In the genomic region with DNA sequence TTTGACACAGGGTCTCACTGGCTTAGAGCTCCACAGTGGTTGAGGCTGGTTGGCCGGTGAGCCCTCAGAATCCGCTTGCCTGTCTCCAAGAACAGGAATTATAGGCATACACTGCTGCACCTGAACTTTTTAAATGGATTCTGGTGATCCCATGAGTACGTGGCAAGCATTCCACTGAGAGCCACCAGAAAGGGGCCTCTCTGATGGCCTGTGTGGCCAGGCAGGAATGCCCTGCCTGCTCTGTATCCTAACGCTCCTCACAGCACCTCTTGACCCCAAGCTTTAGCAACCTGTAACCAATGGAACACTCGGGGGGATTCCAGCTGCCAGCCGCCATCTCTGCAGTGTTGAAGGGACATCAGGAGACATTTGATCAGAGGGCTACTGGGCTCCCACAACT, we compare ENCODE assay signal across 21 mouse cellular contexts. TPM values are rescaled to one million over a fixed set of nuclear protein-coding genes. Genes with fewer than 3 reads are reported as not detected.
DNase-seq lines count a peak whose midpoint lies in the region; ATAC-seq and TF ChIP-seq lines count a peak whose summit lies in the region.
"Had no signal": no experiment of that assay in that cellular context is flagged by ENCODE, and none has a peak within 500 bp of the region (broad histone marks: within the 10 kb centered on the region; RNA-seq: fewer than 3 reads in every experiment).

No protein-coding gene starts in this region.

- no peak overlapping the region for H3K27ac ChIP-seq in cerebellum, adult 2 months (ENCODE audit: insufficient read depth, low read length)
- H3K27ac ChIP-seq in hindbrain, embryonic 11.5 days (ENCODE audit: low read depth, low read length): no peak overlapping the region
- H3K27ac ChIP-seq in hindbrain, embryonic 13.5 days: no peak overlapping the region
- no peak overlapping the region for H3K27ac ChIP-seq in testis, adult 2 months (ENCODE audit: control insufficient read depth, insufficient read depth, low read depth, low read length)
- H3K27ac ChIP-seq: liver, embryonic 14.5 days had no signal

- H3K4me1 ChIP-seq in cerebellum, adult 2 months (ENCODE audit: control insufficient read depth, insufficient read depth, low read length): no peaks in the 10 kb centered on the region
- no peaks in the 10 kb centered on the region for H3K4me1 ChIP-seq in hindbrain, embryonic 11.5 days (replicated peaks; ENCODE audit: control insufficient read depth, insufficient read depth, low read length)
- peaks cover 17% of the 10 kb centered on the region for H3K4me1 ChIP-seq in hindbrain, embryonic 13.5 days (replicated peaks)
- 0 out of 2 replicates have a peak, but pooled peaks cover 2% of the 10 kb centered on the region for H3K4me1 ChIP-seq in testis, adult 2 months (ENCODE audit: control insufficient read depth, insufficient read depth, low read length)

- H3K4me2 ChIP-seq in hindbrain, embryonic 11.5 days (replicated peaks; ENCODE audit: low read depth, low read length): no peak overlapping the region
- no peak overlapping the region for H3K4me2 ChIP-seq in hindbrain, embryonic 13.5 days
- peak overlapping the region; percentile 78 for H3K4me2 ChIP-seq in myocyte (ENCODE audit: low read depth)

- H3K9ac ChIP-seq in hindbrain, embryonic 11.5 days (ENCODE audit: low read depth, low read length): 0 out of 2 replicates have a peak overlapping the region, but pooled peaks have one; percentile 7
- no peak overlapping the region for H3K9ac ChIP-seq in hindbrain, embryonic 13.5 days

- no peaks in the 10 kb centered on the region for H3K9me3 ChIP-seq in hindbrain, embryonic 11.5 days (ENCODE audit: control insufficient read depth, low read length)
- H3K9me3 ChIP-seq in hindbrain, embryonic 13.5 days: no peaks in the 10 kb centered on the region
- H3K9me3 ChIP-seq: embryonic facial prominence, embryonic 12.5 days; forebrain, embryonic 12.5 days; heart, embryonic 13.5 days; hindbrain, embryonic 15.5 days; intestine, embryonic 15.5 days; lung, embryonic 15.5 days had no signal

- no peak for ATAC-seq in hindbrain, embryonic 11.5 days (ENCODE audit: low FRiP score)
- ATAC-seq in hindbrain, embryonic 13.5 days (ENCODE audit: low FRiP score): no peak

- peak; percentile 41 for DNase-seq in cerebellum, adult 9-11 months
- no peak for DNase-seq in cerebellum, adult 2 months
- DNase-seq in hindbrain, embryonic 11.5 days (ENCODE audit: low spot score): no peak
- DNase-seq in testis, postnatal 14 days (ENCODE audit: low spot score): no peak
- no peak for DNase-seq in embryo, embryonic 10 days (ENCODE audit: low spot score)
- DNase-seq: adrenal gland, postnatal 14 days; cerebellum, postnatal 14 days; heart, postnatal 14 days; kidney, postnatal 4 days; layer of hippocampus, adult 9-11 months; lung, postnatal 36 days had no signal

- WGBS in cerebellum, adult 2 months: 93% methylated on average over 6 of the region's 6 CpGs
- WGBS in hindbrain, embryonic 11.5 days: 82% methylated on average over 6 of the region's 6 CpGs
- WGBS in hindbrain, embryonic 13.5 days: 85% methylated on average over 6 of the region's 6 CpGs

- H3K4me3 ChIP-seq in cerebellum, adult 2 months (replicated peaks; ENCODE audit: insufficient read depth, low read depth, low read length): no peak overlapping the region
- H3K4me3 ChIP-seq in hindbrain, embryonic 11.5 days (ENCODE audit: low read depth, low read length): no peak overlapping the region
- H3K4me3 ChIP-seq in hindbrain, embryonic 13.5 days: no peak overlapping the region
- H3K4me3 ChIP-seq in testis, adult 2 months (ENCODE audit: control insufficient read depth, low read depth, low read length): peak overlapping the region; percentile 10; the same call in 1 of the 2 replicates
- peak overlapping the region; percentile 54 for H3K4me3 ChIP-seq in myocyte

- H3K79me2 ChIP-seq in myocyte (ENCODE audit: control insufficient read depth, insufficient read depth): no peaks in the 10 kb centered on the region

- H3K36me3 ChIP-seq in hindbrain, embryonic 11.5 days (ENCODE audit: control insufficient read depth, insufficient read depth, low read length): no peaks in the 10 kb centered on the region
- H3K36me3 ChIP-seq in hindbrain, embryonic 13.5 days: no peaks in the 10 kb centered on the region
- H3K36me3 ChIP-seq in testis, adult 2 months (ENCODE audit: control insufficient read depth, insufficient read depth, low read length): peaks cover 7% of the 10 kb centered on the region
- H3K36me3 ChIP-seq in myocyte (ENCODE audit: control insufficient read depth, insufficient read depth): no peaks in the 10 kb centered on the region
- H3K36me3 ChIP-seq: embryonic facial prominence, embryonic 12.5 days; forebrain, embryonic 12.5 days; heart, embryonic 13.5 days; hindbrain, embryonic 15.5 days; intestine, embryonic 15.5 days; lung, embryonic 15.5 days had no signal

- no peaks in the 10 kb centered on the region for H3K27me3 ChIP-seq in cerebellum, adult 2 months (ENCODE audit: control insufficient read depth, insufficient read depth, low read length)
- no peaks in the 10 kb centered on the region for H3K27me3 ChIP-seq in hindbrain, embryonic 11.5 days (ENCODE audit: control insufficient read depth, insufficient read depth, low read length)
- 0 out of 2 replicates have a peak, but pooled peaks cover 3% of the 10 kb centered on the region for H3K27me3 ChIP-seq in hindbrain, embryonic 13.5 days
- no peaks in the 10 kb centered on the region for H3K27me3 ChIP-seq in testis, adult 2 months (ENCODE audit: control insufficient read depth, insufficient read depth, low read length)
- H3K27me3 ChIP-seq in myocyte (ENCODE audit: control insufficient read depth, insufficient read depth, insufficient read length): no peaks in the 10 kb centered on the region
- H3K27me3 ChIP-seq: embryonic facial prominence, embryonic 12.5 days; hindbrain, embryonic 15.5 days; intestine, embryonic 15.5 days; lung, embryonic 15.5 days had no signal

- no peak for TF ChIP-seq POLR2A in cerebellum, adult 2 months (IDR thresholded peaks at IDR 0.05; ENCODE audit: borderline replicate concordance, insufficient read depth, low read length)
- no peak for TF ChIP-seq POLR2A in testis, adult 2 months (IDR thresholded peaks at IDR 0.05; ENCODE audit: control insufficient read depth, low read depth, low read length)
- TF ChIP-seq POLR2A in myocyte (IDR thresholded peaks at IDR 0.05; ENCODE audit: insufficient read length, low read depth): no peak

- H3ac ChIP-seq in myocyte (ENCODE audit: control insufficient read depth, insufficient read length): no peak overlapping the region

- no peak for TF ChIP-seq CTCF in cerebellum, adult 2 months (IDR thresholded peaks at IDR 0.05; ENCODE audit: borderline replicate concordance, insufficient read depth, low read depth, low read length)
- TF ChIP-seq CTCF in testis, adult 2 months (IDR thresholded peaks at IDR 0.05; ENCODE audit: control insufficient read depth, insufficient read depth, insufficient replicate concordance, low read depth, low read length): no peak

TF ChIP-seq in myocyte, 11 proteins besides CTCF, POLR2A, EP300 and RAD21:
- TF ChIP-seq TCF12 (IDR thresholded peaks at IDR 0.05; ENCODE audit: insufficient read depth, poor library complexity, severe bottlenecking) (no peak), USF1 (IDR thresholded peaks at IDR 0.05; ENCODE audit: low read depth) (no peak), E2F4 (IDR thresholded peaks at IDR 0.05; ENCODE audit: insufficient read depth) (no peak), CEBPB (IDR thresholded peaks at IDR 0.05; ENCODE audit: insufficient read depth, poor library complexity, severe bottlenecking) (no peak), MAX (IDR thresholded peaks at IDR 0.05; ENCODE audit: low read depth) (no peak)

RNA-seq across cellular contexts. Expression of a gene that starts 1.0 kb away (rescaled TPM):
- 12.2 and 14.3 TPM in 2 replicates for polyA plus RNA-seq in cerebellum, adult 2 months (2012; rRNA removed)
- polyA plus RNA-seq in hindbrain, embryonic 11.5 days (2014; fragmentation: Nextera tagmentation; extraction: Ambion mirVana): 6.5 and 9.4 TPM in 2 replicates
- polyA plus RNA-seq in hindbrain, embryonic 13.5 days (2015; fragmentation: Nextera tagmentation; extraction: Ambion mirVana): 3.5 and 5.0 TPM in 2 replicates
- 863 and 972 TPM in 2 replicates for polyA plus RNA-seq in testis, adult 2 months (2012; rRNA removed)
- 7.9 TPM for polyA plus RNA-seq in myocyte (2012; fragmentation: generic; extraction: Trizol)

RNA-seq across cellular contexts. Expression of a gene that starts 1.3 kb away (rescaled TPM):
- polyA plus RNA-seq in cerebellum, adult 2 months (2012; rRNA removed): 17.4 and 22.6 TPM in 2 replicates
- 0.52 and 0.54 TPM in 2 replicates for polyA plus RNA-seq in hindbrain, embryonic 11.5 days (2014; fragmentation: Nextera tagmentation; extraction: Ambion mirVana)
- 1.1 TPM in 2 replicates for polyA plus RNA-seq in hindbrain, embryonic 13.5 days (2015; fragmentation: Nextera tagmentation; extraction: Ambion mirVana)
- polyA plus RNA-seq in testis, adult 2 months (2012; rRNA removed): 5.1 and 5.6 TPM in 2 replicates
- polyA plus RNA-seq in myocyte (2012; fragmentation: generic; extraction: Trizol): 1.0 TPM

RNA-seq across cellular contexts. Expression of a gene that starts 36.5 kb away (rescaled TPM):
- polyA plus RNA-seq in cerebellum, adult 2 months (2012; rRNA removed): 8.9 and 9.9 TPM in 2 replicates
- 3.4 and 4.4 TPM in 2 replicates for polyA plus RNA-seq in hindbrain, embryonic 11.5 days (2014; fragmentation: Nextera tagmentation; extraction: Ambion mirVana)
- polyA plus RNA-seq in hindbrain, embryonic 13.5 days (2015; fragmentation: Nextera tagmentation; extraction: Ambion mirVana): 4.5 and 4.9 TPM in 2 replicates
- polyA plus RNA-seq in testis, adult 2 months (2012; rRNA removed): 304 and 317 TPM in 2 replicates
- 9.6 TPM for polyA plus RNA-seq in myocyte (2012; fragmentation: generic; extraction: Trizol)

Comparison
In these comparisons a context has a peak if more than half of its experiments do, and no peak if none do; other contexts are left out.
1. H3K4me3 ChIP-seq: peak in testis, adult 2 months (single experiment) and myocyte (single experiment); none in cerebellum, adult 2 months (single experiment), hindbrain, embryonic 11.5 days (single experiment) and hindbrain, embryonic 13.5 days (single experiment).
2. RNA of a gene that starts 1.0 kb away (polyA plus RNA-seq): 863 to 972 TPM in testis, adult 2 months; 12.2 to 14.3 TPM in cerebellum, adult 2 months, 7.9 TPM in myocyte (single experiment), 6.5 to 9.4 TPM in hindbrain, embryonic 11.5 days and 3.5 to 5.0 TPM in hindbrain, embryonic 13.5 days; every median in the first group is over 10 times any median in the second.
3. RNA of a gene that starts 36.5 kb away (polyA plus RNA-seq): 304 to 317 TPM in testis, adult 2 months; 8.9 to 9.9 TPM in cerebellum, adult 2 months, 9.6 TPM in myocyte (single experiment), 4.5 to 4.9 TPM in hindbrain, embryonic 13.5 days and 3.4 to 4.4 TPM in hindbrain, embryonic 11.5 days; every median in the first group is over 10 times any median in the second.